Mouse (Mus musculus) forebrain, embryonic 12.5 days (tissue): ENCODE data around the gene Tmem116. TPM values are rescaled to one million over a fixed set of nuclear protein-coding genes. Genes with fewer than 3 reads are reported as not detected.

Experiments
- ATAC-seq: fragments of 200-750 bp; cut with Nextera tagmentation; 2 replicates; pipeline ENCODE4 v1.8.0; 2017; ENCODE audit warnings: moderate TSS enrichment; ENCODE audit not compliant: low FRiP score
- H3K27ac ChIP-seq: fragments of 300-500 bp; sonication (generic); 2 replicates; pipeline ENCODE4 v1.5.1; 2016; ENCODE audit warnings: mild to moderate bottlenecking
- H3K27me3 ChIP-seq: fragments of 300-500 bp; sonication (generic); 2 replicates; pipeline ENCODE4 v1.6.1; 2016; ENCODE audit warnings: mild to moderate bottlenecking
- H3K36me3 ChIP-seq: fragments of 300-500 bp; sonication (generic); replicated peaks from 2 replicates; pipeline ENCODE4 v1.6.1; 2016; ENCODE audit warnings: mild to moderate bottlenecking
- H3K4me1 ChIP-seq: fragments of 300-500 bp; sonication (generic); 2 replicates; pipeline ENCODE4 v1.6.1; 2016
- H3K4me2 ChIP-seq: fragments of 300-500 bp; sonication (generic); 2 replicates; pipeline ENCODE4 v1.6.1; 2016; ENCODE audit warnings: mild to moderate bottlenecking, moderate library complexity
- H3K4me3 ChIP-seq: fragments of 300-500 bp; sonication (generic); replicated peaks from 2 replicates; pipeline ENCODE4 v1.5.1; 2016; ENCODE audit warnings: mild to moderate bottlenecking
- H3K9ac ChIP-seq: fragments of 300-500 bp; sonication (generic); 2 replicates; pipeline ENCODE4 v1.6.1; 2016; ENCODE audit warnings: mild to moderate bottlenecking
- H3K9me3 ChIP-seq: fragments of 300-500 bp; sonication (generic); 2 replicates; pipeline ENCODE4 v1.6.1; 2016
- WGBS: fragments of 180-500 bp; shearing (Covaris S2); methylation state at CpG from one replicate; pipeline ENCODE4 v1.1.7; 2016; 5-methylcytosine and 5-hydroxymethylcytosine counted together
- polyA plus RNA-seq: library from polyadenylated mRNA; unstranded; fragments of >200 nt; fragmentation: Nextera tagmentation; extraction: Ambion mirVana; gene quantifications from 2 replicates; pipeline ENCODE4 v1.2.1, GENCODE M21; 2016

The Tmem116 gene
- polyA plus RNA-seq, result 0.72 and 1.8 TPM in 2 replicates

DNA sequence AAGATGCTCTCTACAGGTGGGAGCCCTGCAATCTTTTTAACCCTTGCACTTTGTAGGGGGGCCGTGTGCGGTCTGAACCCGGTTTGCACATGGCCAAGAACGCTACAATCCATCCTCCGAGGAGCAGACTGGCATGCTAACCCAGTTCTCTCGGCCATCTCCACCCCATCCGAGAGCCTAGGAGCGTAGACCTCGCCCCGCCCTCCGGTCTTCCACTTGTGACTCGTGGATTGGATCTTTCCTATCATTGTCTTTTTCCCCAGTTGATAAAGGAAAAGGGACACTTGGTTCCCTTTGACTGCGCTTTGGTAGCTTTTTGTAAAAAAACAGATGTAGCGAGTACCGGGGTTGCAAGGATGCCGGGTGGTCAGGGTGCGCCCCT is at the start of gene Tmem116:
TSS of gene Tmem116 (plus strand) at position 250 of the 382 bp plus-strand sequence.
- ATAC-seq, result peak; percentile 34; the same call in 1 of the 2 replicates
- 0% methylated on average over 17 of the region's 17 CpGs for WGBS
- Histone ChIP-seq H3K36me3 (peaks cover 33% of the 10 kb centered on the region), H3K4me3 (peak within 1 kb of the TSS; percentile 81), H3K9ac (peak within 1 kb of the TSS; percentile 94), H3K4me1 (peaks cover 28% of the 10 kb centered on the region), H3K27ac (peak within 1 kb of the TSS; percentile 94), H3K9me3 (0 out of 2 replicates have a peak, but pooled peaks cover 2% of the 10 kb centered on the region), H3K27me3 (no peaks in the 10 kb centered on the region), H3K4me2 (peak within 1 kb of the TSS; percentile 68)

DNA sequence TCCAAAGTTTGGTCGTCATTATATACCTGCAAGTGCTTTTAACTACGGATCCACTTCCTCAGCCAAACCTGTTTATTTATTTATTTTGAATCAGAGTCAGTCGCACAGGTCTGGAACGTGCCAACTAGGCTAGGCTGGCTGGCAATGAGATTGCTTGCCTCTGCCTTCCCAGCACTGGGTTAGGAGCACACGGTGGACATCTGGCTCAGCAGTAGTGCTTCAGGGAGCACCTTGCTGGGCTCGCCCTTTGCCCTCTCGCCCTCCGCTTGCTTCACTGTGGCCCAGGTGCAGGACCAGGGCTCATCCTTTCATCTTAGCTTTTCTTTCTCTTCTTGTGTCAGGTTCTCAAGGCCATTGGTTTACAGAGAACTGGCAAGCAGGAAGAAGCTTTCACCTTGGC is 43.8 kb upstream of the Tmem116 start:
- 95% methylated on average over 8 of the region's 8 CpGs for WGBS
- no peaks in the 10 kb centered on the region for H3K27me3 ChIP-seq
- H3K27ac ChIP-seq, result no peak overlapping the region
- H3K4me1 ChIP-seq, result no peaks in the 10 kb centered on the region
- H3K36me3 ChIP-seq, result peaks cover 51% of the 10 kb centered on the region
- H3K9me3 ChIP-seq, result no peaks in the 10 kb centered on the region
- ATAC-seq, result no peak
- H3K4me2 ChIP-seq, result no peak overlapping the region
- H3K9ac ChIP-seq, result no peak overlapping the region
- H3K4me3 ChIP-seq, result no peak overlapping the region

DNA sequence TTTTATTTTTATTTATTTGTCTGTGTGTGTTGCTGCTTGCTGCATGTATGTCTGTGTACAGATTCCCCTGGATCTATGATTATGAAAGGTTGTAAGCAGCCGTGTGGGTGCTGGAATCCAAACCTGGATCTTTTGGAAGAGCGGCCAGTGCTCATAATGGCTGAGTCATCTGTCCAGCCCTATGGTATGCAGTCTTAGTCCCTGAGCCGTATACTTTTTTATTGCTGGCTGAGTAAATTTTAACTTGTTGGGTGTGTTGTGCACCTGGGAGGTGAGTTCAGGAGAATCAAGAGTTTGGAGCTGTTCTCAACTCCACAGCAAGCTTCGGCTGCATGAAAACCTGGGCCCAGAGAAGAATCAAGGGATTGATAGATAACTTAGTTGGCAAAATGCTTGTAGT is 40.7 kb upstream of the Tmem116 start:
- peaks cover 70% of the 10 kb centered on the region for H3K36me3 ChIP-seq
- WGBS, result 93% methylated on average over 4 of the region's 4 CpGs

DNA sequence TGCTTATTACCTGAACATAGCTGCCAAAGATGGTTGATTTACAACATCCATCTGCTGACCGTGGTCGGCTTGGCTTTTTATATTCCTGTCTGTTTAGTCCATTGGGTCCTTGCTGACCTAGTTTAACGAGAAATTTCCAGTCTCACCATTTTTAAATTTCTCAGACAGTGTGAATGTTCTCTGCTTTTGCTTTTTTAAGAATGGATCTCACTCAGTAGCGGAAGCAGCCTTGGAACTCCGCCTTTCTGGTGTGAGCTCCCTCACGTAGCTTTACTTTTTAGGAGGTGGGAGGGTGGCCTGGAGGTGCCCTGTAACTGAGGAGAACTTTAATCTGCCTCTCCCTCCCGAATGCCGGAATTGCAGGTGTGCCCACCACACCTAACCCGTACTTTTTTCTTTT is 31.0 kb upstream of the Tmem116 start:
- H3K4me3 ChIP-seq, result no peak overlapping the region
- H3K27ac ChIP-seq, result no peak overlapping the region
- H3K27me3 ChIP-seq, result no peaks in the 10 kb centered on the region
- peaks cover 98% of the 10 kb centered on the region for H3K36me3 ChIP-seq
- 92% methylated on average over 9 of the region's 9 CpGs for WGBS
- no peak overlapping the region for H3K9ac ChIP-seq
- no peak for ATAC-seq
- no peaks in the 10 kb centered on the region for H3K4me1 ChIP-seq
- H3K4me2 ChIP-seq, result no peak overlapping the region
- H3K9me3 ChIP-seq, result no peaks in the 10 kb centered on the region

More for the DNA sequence above, 40.7 kb upstream of the Tmem116 start:
- Histone ChIP-seq H3K4me3 (no peak overlapping the region), H3K4me1 (no peaks in the 10 kb centered on the region), H3K27ac (no peak overlapping the region), H3K4me2 (no peak overlapping the region), H3K9me3 (no peaks in the 10 kb centered on the region), H3K27me3 (no peaks in the 10 kb centered on the region), H3K9ac (no peak overlapping the region)
- no peak for ATAC-seq

DNA sequence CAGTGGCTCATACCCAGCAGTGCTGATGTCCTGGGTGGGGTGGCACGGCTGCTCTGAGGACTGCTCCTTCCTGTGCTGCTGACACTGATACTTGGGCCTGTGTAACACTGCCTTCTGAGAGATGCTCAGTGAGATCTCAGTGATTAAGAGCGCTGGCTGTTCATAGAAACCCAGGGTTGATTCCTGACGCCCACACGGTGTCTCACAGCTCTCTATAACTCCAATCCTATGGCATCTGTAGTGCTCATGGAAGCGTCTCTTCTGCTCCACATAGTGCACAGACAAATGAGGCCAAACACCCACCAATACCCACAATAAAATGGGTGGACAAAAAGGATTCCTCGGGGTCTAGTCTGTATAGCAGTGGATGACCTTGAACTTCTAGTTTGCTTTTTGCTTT is 28.9 kb upstream of the Tmem116 start:
- Histone ChIP-seq H3K9ac (no peak overlapping the region), H3K4me1 (no peaks in the 10 kb centered on the region), H3K27ac (no peak overlapping the region), H3K27me3 (no peaks in the 10 kb centered on the region), H3K4me2 (no peak overlapping the region), H3K9me3 (no peaks in the 10 kb centered on the region), H3K36me3 (peaks cover 98% of the 10 kb centered on the region), H3K4me3 (no peak overlapping the region)
- no peak for ATAC-seq
- 92% methylated on average over 6 of the region's 6 CpGs for WGBS

DNA sequence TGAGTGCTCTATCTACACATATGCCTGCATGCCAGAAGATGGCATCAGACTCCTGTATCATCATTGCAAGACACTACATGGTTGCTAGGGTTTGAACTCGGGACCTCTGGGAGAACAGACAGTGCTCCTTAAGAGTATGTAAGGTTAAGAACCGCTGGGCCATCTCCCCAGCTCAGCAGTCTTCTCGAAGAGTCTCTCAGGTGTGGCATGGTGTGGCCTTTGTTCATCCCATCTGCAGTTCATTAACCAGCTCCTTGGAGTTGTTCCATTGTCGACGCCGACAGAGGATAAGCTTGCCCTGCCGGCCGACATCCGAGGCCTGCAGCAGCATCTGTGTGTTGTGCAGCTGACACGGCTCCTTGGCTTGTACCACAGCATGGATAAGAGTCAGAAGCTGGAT is 28.4 kb upstream of the Tmem116 start:
- no peaks in the 10 kb centered on the region for H3K9me3 ChIP-seq
- ATAC-seq, result no peak
- H3K4me2 ChIP-seq, result no peak overlapping the region
- H3K27ac ChIP-seq, result no peak overlapping the region
- 91% methylated on average over 10 of the region's 10 CpGs for WGBS
- H3K4me3 ChIP-seq, result no peak overlapping the region
- H3K36me3 ChIP-seq, result peaks cover 98% of the 10 kb centered on the region
- H3K4me1 ChIP-seq, result no peaks in the 10 kb centered on the region
- H3K9ac ChIP-seq, result no peak overlapping the region
- H3K27me3 ChIP-seq, result no peaks in the 10 kb centered on the region

DNA sequence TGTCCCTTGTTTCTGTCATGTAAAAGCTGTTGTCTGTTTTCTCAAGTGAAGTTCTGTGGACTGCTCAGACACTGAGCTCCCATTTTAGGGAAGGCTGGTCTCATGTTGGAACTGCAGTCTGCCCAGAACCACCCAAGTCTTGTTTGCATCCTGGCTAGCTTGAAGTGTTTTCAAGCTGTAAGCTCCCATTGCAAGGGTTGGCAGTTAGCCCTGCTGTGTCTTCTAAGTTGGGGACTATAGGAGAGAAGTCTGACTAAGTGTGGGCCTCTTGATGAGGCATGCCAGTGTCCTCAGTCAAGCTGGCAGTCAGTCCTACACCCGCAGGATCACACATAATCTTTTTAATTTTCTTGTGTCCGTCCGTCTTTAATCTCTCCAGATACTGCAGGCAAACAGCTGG is 22.7 kb upstream of the Tmem116 start:
- no peak for ATAC-seq
- Histone ChIP-seq H3K27ac (no peak overlapping the region), H3K9ac (no peak overlapping the region), H3K4me2 (no peak overlapping the region), H3K4me3 (no peak overlapping the region), H3K36me3 (peaks cover 98% of the 10 kb centered on the region), H3K9me3 (no peaks in the 10 kb centered on the region), H3K4me1 (no peaks in the 10 kb centered on the region), H3K27me3 (no peaks in the 10 kb centered on the region)
- 93% methylated on average over 3 of the region's 3 CpGs for WGBS

DNA sequence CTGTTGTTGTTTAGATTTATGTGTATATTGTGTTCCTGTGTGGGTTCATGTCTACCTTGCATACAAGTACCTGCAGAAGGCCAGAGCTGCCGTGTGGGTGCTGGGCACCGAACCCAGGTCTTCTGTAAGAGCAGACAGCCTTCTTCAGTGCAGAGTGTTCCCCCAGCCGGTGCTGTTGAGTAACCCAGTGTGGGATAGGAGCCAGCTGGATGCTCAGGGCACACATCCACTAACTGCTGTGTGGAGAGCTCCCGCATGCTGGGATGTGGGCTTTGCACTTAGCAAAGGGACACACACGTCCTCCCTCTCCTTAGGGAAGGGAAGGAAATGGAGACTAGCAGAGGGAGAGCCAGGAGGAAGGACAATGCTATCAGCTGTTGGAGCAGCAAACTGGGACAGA is 13.6 kb upstream of the Tmem116 start:
- no peaks in the 10 kb centered on the region for H3K9me3 ChIP-seq
- no peaks in the 10 kb centered on the region for H3K4me1 ChIP-seq
- WGBS, result 91% methylated on average over 5 of the region's 5 CpGs
- peaks cover 92% of the 10 kb centered on the region for H3K36me3 ChIP-seq
- ATAC-seq, result no peak
- no peak overlapping the region for H3K9ac ChIP-seq
- H3K27me3 ChIP-seq, result no peaks in the 10 kb centered on the region
- no peak overlapping the region for H3K4me3 ChIP-seq
- no peak overlapping the region for H3K4me2 ChIP-seq
- no peak overlapping the region for H3K27ac ChIP-seq

DNA sequence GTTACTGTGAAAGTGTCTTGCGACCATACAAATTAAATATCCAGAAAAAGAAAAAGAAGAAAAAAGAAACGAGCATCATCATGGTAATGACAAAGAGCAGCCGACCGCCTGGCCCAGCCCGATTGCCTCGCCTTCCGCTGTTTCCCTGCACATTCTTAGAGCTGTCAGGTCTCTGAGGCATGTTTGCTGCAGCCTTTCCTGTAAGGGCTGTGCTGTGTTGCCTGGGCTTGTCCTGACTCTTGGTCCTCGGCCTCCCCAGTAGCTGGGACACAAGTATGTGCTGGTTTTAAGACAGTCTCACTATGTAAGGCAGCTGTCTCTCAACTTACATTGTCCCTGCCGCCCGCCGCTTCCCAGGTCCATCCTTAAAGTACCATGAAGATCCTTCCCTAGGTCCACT is 12.9 kb upstream of the Tmem116 start:
- Histone ChIP-seq H3K4me3 (no peak overlapping the region), H3K9ac (no peak overlapping the region), H3K36me3 (peaks cover 92% of the 10 kb centered on the region), H3K27me3 (no peaks in the 10 kb centered on the region), H3K4me2 (no peak overlapping the region), H3K4me1 (no peaks in the 10 kb centered on the region), H3K27ac (no peak overlapping the region), H3K9me3 (no peaks in the 10 kb centered on the region)
- WGBS, result 95% methylated on average over 11 of the region's 11 CpGs
- no peak for ATAC-seq

DNA sequence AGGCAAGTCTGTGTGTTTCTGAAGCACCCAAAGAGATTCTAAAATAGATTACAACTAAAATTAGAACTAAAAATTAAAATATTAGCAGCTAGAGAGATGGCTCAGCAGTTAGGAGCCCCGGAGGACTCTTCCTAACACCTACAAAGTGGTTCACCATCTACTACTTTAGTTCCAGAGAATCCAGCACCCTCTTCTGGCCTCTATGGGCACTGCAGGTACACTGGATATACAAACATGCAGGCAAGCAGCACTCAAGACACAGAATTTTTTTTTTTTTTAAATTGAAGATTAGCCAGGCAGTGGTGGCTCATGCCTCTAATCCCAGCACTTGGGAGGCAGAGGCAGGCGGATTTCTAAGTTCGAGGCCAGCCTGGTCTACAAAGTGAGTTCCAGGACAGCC is 8.1 kb upstream of the Tmem116 start:
- Histone ChIP-seq H3K27ac (no peak overlapping the region), H3K4me1 (no peaks in the 10 kb centered on the region), H3K27me3 (no peaks in the 10 kb centered on the region), H3K9ac (no peak overlapping the region), H3K9me3 (0 out of 2 replicates have a peak, but pooled peaks cover 2% of the 10 kb centered on the region), H3K36me3 (peaks cover 94% of the 10 kb centered on the region), H3K4me2 (no peak overlapping the region), H3K4me3 (no peak overlapping the region)
- WGBS, result 91% methylated on average over 3 of the region's 3 CpGs
- ATAC-seq, result no peak

DNA sequence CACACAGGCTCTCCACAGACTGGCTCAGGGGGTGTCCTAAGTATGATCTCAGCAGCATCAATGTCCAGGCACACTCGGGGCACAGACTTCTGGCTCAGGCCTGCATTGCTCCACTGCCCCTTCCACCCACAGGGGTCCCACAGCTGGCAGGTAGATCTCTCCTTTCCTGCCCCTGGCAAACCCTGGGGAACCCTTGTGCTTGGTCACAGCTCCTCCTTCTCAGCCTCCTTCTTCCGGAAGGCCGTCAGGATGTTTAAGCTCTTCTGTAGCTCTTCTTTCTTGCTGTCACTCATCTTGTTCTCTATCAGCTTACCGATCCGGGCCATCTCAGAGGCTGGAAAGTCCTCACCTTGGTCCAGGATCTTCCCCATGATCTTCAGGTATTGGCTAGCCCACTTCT is 6.8 kb upstream of the Tmem116 start:
- 93% methylated on average over 5 of the region's 5 CpGs for WGBS
- Histone ChIP-seq H3K4me2 (no peak overlapping the region), H3K4me3 (no peak overlapping the region), H3K27me3 (no peaks in the 10 kb centered on the region), H3K4me1 (0 out of 2 replicates have a peak, but pooled peaks cover 3% of the 10 kb centered on the region), H3K36me3 (peaks cover 94% of the 10 kb centered on the region), H3K9me3 (0 out of 2 replicates have a peak, but pooled peaks cover 2% of the 10 kb centered on the region), H3K27ac (no peak overlapping the region), H3K9ac (no peak overlapping the region)
- ATAC-seq, result no peak

DNA sequence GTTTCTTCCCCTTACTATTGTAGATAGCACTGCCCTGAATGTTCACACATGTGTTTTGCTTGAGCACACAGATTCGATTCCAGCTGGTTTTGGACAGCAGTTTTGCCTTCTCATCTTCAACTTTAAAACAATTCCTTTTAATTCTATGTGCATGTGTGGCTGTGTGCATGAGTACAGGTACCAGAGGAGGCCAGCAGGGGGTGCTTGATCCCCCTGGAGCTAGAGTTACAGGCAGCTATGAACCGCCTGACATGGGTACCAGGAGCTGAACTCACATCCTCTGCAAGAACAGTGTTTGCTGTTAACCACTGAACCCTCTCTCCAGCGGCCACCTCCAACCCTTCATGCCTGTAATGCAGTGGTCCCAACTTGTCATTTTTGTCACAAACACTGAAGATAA is 3.2 kb upstream of the Tmem116 start:
- peaks cover 65% of the 10 kb centered on the region for H3K36me3 ChIP-seq
- 0 out of 2 replicates have a peak, but pooled peaks cover 2% of the 10 kb centered on the region for H3K9me3 ChIP-seq
- no peak overlapping the region for H3K9ac ChIP-seq
- ATAC-seq, result no peak
- peaks cover 20% of the 10 kb centered on the region for H3K4me1 ChIP-seq
- WGBS, result 94% methylated on average over 3 of the region's 3 CpGs
- no peak overlapping the region for H3K4me3 ChIP-seq
- no peaks in the 10 kb centered on the region for H3K27me3 ChIP-seq
- no peak overlapping the region for H3K27ac ChIP-seq
- H3K4me2 ChIP-seq, result no peak overlapping the region

DNA sequence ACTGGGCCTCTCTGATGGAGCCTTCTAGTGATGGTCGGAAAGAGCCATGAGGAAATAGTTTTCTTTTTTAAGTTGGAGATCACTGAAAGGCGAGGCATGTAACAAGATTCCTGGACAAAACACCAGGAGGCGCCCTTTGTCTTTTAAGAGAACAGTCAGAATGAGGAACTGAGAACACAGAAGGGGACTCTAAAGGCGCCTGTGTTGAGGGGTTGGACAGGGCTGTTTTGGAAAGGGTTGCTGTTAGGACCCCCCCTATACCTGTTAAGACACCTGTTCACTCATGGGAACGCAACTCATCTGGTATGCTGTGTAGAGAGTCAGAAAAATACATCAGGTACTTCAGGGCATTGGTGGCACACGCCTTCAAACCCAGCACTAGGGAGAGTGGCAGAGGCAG is 1.7 kb upstream of the Tmem116 start:
- no peak overlapping the region for H3K27ac ChIP-seq
- no peak for ATAC-seq
- H3K4me2 ChIP-seq, result no peak overlapping the region
- 62% methylated on average over 6 of the region's 6 CpGs for WGBS
- no peak overlapping the region for H3K9ac ChIP-seq
- no peak overlapping the region for H3K4me3 ChIP-seq
- H3K36me3 ChIP-seq, result peaks cover 50% of the 10 kb centered on the region
- no peaks in the 10 kb centered on the region for H3K27me3 ChIP-seq
- peaks cover 28% of the 10 kb centered on the region for H3K4me1 ChIP-seq
- 0 out of 2 replicates have a peak, but pooled peaks cover 2% of the 10 kb centered on the region for H3K9me3 ChIP-seq
